Mouse (Mus musculus): ENCODE data around the gene Lhfp. TPM values are rescaled to one million over a fixed set of nuclear protein-coding genes. Genes with fewer than 3 reads are reported as not detected.
"Not testable (repeated sequence)": the region's sequence is repeated elsewhere in the genome, so short reads cannot be mapped to it uniquely, and the experiment has no call there.

Lhfp gene
- total RNA-seq, 2 experiments from 2014 or later, result 1.4 TPM; not detected in 1

GRCm38 (mm10) chr3:53086481-53087155 lies 45.3 kb downstream of the Lhfp start:
- no peak for ATAC-seq (replicated peaks; ENCODE audit: low FRiP score, poor library complexity, severe bottlenecking)

DNA sequence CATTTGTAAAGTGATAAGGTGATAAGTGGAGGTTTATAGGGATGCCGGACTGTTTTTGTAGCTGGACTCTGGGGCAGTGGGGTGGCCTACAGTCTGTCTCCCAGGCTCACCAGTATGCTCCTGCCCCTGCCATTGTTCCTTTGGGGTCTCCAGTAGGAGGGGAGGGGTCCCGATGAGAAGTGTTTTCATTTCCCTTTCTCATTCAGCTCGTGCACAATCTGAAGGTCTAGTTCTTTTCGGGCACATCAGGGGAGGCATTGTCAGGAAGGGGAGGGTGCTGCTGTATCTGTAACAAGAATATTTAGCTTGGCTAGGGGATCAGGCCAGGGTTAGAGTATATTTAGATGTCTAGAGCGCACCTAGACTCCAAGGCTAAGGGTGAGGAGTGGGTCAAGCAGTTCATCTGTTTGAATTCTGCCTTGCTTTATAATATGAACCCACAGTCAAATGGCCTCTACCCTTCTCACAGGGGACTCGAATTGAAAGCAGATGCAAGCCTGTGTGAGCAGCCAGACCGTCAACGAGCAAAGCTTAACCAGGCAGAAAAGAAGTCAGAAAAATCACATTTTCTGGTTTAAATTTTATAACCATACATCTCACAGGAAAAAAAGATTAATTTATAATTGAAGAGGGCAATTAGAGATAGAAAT lies 46.0 kb downstream of the Lhfp start:
- ATAC-seq (replicated peaks; ENCODE audit: low FRiP score, poor library complexity, severe bottlenecking), result no peak

DNA sequence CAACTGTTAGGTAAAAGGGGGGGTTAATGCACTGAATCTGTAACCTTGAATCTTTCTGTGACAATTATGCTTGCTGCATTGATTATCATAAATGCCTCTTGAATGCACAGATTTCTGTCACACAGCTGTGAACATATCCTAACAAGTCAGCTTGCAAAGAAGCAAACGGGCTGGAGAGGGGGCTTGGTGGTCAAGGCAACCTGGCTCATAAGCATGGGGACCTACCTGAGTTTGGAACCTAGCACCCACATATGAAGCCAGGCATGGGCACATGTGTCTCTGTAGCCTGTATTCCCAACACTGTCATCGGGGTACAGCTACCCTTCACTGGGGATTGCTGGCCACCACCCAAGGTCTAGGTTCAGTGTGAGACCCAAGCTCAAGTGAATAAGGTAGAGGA lies 48.6 kb downstream of the Lhfp start:
- no peak for ATAC-seq (replicated peaks; ENCODE audit: low FRiP score, poor library complexity, severe bottlenecking)

DNA sequence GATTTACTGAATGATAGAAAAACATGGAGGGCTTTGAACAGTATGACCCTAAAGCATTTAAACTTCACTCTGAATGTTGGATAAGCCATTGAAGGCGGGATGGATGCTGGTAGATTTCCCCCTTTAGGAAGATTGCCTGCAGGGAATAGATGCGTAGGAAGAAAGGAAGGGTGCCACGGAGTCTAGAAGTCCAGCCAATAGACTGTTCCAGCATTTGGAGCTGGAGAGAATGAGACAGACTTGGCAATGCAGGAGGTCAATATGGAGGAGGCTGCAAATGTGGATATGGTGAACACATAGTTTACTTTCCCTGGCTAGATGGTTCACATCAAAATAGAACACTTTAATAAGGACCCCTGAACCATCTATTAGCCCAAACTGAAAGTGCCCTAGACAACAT lies 58.9 kb downstream of the Lhfp start:
- ATAC-seq (replicated peaks; ENCODE audit: low FRiP score, poor library complexity, severe bottlenecking), result no peak

DNA sequence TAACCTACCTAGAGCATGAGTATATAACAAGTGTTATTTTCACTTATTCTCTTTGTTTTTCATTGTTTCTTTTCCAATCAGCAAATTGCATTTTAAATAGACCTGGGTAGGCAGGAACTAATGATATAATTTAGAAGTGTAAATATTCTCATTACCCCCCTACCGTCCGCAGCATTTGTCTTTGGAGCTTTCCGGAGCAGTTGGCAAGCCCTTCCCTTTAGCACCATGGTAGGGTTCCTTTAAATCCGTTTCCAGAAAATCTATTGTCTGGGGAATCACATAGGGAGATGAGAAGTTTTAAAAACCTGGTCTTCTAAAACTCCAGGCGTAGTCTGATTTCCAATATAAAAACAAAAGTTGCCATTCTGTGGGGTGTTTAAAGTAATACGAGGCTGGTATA lies 59.5 kb downstream of the Lhfp start:
- no peak for ATAC-seq (replicated peaks; ENCODE audit: low FRiP score, poor library complexity, severe bottlenecking)

DNA sequence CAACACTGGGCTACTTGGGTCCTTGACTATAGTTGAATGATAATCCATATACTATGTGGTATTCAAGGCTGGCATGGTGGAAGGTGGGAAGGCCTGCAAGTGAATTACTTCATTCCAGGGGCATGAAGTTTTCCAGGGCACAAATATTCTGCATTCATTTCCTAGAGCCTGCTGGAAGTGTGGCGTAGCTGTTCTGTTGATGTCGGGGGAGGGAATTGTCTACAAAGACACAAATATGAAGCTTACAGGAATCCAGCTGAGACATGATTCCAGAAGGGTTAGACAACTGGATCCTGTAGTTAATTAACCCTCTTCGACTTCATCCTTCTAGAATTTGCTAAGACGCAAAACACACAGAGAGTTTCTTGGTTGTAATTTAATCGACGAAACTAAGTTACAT lies 60.4 kb downstream of the Lhfp start:
- ATAC-seq (replicated peaks; ENCODE audit: low FRiP score, poor library complexity, severe bottlenecking), result no peak

DNA sequence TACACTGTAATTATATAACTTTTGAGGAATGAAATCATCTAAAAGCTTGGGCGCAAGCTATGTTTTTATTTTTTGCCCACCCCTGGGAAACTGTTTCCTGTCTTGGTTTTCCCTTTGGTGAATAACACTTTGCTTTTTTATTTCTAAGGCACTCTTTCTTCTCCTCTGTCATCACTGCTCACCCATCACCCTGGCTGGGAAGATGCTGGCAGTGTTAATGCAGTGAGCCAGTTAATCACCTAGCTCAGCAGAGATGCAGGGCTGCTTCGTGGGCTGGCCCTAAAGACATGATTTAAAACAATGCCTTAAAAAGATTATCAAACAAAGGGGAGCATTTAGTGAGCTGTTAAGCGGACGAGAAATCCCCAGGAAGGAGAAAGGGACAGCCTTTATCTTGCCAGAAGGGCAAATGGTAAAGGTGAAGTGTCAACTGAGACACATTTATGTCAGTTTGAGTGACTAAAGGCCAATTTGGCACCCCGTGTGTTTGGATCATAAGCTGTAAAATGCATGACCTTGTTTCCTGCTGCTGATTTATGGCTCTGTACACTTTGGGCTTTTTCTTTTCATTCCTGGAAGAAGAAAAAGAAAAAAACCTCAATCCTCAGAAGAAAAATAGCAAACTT lies 60.9 kb downstream of the Lhfp start:
- ATAC-seq (replicated peaks; ENCODE audit: low FRiP score, poor library complexity, severe bottlenecking), result no peak

DNA sequence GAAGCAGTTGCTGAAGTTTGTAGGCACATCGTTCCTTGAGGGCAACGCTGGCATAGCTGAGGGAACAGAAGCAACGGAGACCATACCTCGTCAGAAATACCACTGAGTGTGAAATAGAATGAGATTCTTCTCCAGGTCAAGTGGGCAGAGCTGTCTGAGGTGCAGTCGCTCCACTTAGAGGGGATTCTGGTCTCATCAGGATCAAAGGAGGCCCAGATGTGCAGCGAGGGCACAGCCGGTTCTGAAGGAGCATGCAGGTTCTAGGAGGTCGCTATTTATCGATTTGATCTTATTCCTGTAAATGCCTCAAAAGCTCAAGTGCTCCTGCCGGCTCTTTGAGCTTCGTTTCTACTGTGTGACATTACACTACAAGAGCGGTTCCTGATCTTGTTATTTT lies 61.4 kb downstream of the Lhfp start:
- no peak for ATAC-seq (replicated peaks; ENCODE audit: low FRiP score, poor library complexity, severe bottlenecking)

DNA sequence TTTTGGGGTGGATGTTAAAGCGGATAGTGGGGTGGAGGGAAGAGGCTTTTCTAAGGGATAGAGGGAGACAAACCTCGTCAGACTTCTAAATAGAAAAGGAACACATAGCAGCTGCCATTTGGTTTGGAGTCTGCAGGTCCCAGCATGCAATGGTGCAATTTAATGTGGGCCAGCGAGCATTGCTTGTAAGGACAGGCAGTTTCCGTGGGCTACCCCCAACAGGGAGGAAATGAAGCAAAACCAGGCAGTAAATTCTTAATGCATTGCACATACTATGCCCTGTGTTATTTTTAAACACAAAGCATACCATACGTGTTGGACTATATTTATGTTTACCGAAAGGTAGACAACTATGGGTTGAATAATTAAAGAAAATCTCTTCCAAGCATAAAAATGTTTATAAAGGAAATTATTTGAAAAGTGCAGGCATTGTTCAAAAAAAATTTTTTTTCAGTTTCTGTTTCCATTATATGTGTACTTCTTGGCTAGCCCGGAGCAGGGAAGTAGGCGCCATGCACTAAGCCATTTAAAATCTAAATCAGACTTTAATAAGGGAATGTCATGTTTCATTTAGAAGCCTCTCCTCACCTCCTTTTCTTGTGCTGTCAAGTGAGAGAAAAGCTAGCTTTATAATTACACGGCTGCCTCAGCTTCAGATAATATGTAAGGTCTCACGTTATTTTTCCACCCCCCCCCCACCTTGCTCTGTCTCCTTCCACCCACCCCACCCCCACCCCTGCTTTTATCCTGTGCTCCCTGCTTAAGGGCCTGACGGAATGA lies 67.5 kb downstream of the Lhfp start:
- ATAC-seq (replicated peaks; ENCODE audit: low FRiP score, poor library complexity, severe bottlenecking), result no peak

- no peak for ATAC-seq (replicated peaks; ENCODE audit: low FRiP score, poor library complexity, severe bottlenecking)
Observed at GRCm38 (mm10) chr3:53109879-53110278, 68.6 kb downstream of the Lhfp start.

DNA sequence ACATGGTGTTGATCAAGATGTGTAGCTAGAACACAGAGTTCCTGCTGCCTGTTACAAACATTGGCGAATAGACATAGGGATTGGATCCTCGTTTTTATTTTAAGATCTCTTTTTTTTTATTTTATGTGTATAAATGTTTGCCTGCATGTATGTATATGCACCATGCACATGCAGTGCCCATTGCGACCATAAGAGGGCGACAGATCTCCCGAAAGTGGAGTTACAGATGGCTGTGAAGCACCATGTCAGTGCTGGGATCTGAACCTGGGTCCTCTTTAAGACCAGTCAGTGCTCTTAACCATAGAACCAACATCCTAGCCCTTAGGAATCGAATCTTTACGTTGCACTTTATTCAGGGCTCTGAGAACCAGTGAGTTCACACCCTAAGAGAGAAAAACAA lies 70.7 kb downstream of the Lhfp start:
- no peak for ATAC-seq (replicated peaks; ENCODE audit: low FRiP score, poor library complexity, severe bottlenecking)

GRCm38 (mm10) chr3:53118755-53119154 lies 77.4 kb downstream of the Lhfp start:
- ATAC-seq (replicated peaks; ENCODE audit: low FRiP score, poor library complexity, severe bottlenecking), result not testable (repeated sequence)

DNA sequence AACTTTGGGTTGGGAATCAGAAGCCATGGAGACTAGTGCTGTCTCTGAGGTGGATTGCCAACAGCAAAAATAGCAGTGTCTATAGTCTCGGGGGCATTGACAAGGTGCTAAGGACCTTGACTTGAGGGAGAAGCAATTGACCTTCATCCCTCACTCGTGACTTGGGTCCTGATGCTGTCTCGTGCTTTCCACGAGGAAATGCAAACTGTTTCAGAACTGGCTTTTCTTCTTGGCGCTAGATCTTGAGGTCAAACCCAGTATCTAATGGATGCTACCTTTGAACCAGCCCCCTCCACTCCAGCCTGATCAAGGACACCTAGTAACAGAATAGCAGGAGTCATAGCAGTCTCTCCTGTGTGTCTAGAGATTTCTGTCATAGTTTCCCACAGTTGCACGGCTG lies 78.7 kb downstream of the Lhfp start:
- no peak for ATAC-seq (replicated peaks; ENCODE audit: low FRiP score, poor library complexity, severe bottlenecking)

- ATAC-seq (replicated peaks; ENCODE audit: low FRiP score, poor library complexity, severe bottlenecking), result no peak
Observed at GRCm38 (mm10) chr3:53125495-53125894, 84.2 kb downstream of the Lhfp start.

- no peak for ATAC-seq (replicated peaks; ENCODE audit: low FRiP score, poor library complexity, severe bottlenecking)
Observed at GRCm38 (mm10) chr3:53138785-53139184, 97.5 kb downstream of the Lhfp start.

DNA sequence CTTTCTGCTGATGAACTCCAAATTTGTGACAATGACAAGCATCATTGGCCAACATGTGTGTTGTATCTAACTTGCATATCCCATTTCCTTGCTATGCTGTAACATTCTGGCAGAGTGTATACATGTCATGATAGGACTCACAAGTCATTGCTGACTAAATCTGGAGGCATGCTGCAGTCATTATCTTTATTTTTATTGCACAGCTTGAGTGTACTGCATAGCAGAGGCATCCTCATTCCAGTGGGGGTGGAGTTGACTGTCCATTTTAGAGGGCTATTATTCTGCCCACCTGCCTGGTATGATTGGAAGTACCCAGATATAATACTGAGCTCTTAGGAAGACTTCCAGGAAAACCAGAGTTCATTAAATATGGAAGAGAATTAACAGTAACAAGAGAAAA lies 97.9 kb downstream of the Lhfp start:
- no peak for ATAC-seq (replicated peaks; ENCODE audit: low FRiP score, poor library complexity, severe bottlenecking)

DNA sequence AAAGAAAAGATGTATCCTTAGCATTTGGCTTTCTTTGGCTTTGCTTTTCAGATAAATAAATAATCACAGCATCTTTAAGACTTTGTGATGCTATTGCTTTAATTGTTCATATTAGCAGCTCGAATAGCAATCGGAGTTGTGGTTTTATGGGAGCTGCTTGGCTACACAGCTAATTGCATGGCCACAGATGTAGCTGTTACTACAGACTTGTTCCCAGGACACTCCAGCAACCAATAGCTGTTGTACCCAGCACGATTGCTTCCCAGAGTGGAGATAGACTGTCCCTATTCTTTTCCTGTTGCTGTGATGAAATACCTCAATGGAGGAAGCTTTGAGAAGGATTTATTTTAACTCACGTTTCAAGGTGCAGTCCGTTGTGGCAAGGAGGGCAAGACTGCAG lies 98.3 kb downstream of the Lhfp start:
- no peak for ATAC-seq (replicated peaks; ENCODE audit: low FRiP score, poor library complexity, severe bottlenecking)

- ATAC-seq (replicated peaks; ENCODE audit: low FRiP score, poor library complexity, severe bottlenecking), result no peak
Observed at GRCm38 (mm10) chr3:53142528-53142927, 101.2 kb downstream of the Lhfp start.

DNA sequence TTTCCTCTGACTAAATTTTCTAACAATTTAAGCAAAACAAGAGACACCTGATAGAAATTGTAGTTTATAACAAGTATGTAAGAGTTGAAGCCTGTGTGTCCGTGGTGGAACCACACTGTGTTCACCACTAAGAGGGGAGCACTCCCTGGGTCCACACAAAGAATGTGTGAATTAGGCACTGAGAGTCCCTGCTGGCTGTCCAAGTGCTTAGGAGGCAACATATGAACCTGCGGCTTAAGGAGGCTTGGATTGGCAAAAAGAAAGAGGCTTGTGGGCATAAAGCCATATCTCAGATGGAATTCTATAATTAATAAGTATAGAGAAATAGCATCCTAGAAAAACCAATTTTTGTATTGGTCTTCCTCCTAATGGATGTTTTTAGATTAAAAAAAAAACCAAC lies 104.2 kb downstream of the Lhfp start:
- ATAC-seq (replicated peaks; ENCODE audit: low FRiP score, poor library complexity, severe bottlenecking), result no peak

GRCm38 (mm10) chr3:53145946-53146345 lies 104.6 kb downstream of the Lhfp start:
- no peak for ATAC-seq (replicated peaks; ENCODE audit: low FRiP score, poor library complexity, severe bottlenecking)

DNA sequence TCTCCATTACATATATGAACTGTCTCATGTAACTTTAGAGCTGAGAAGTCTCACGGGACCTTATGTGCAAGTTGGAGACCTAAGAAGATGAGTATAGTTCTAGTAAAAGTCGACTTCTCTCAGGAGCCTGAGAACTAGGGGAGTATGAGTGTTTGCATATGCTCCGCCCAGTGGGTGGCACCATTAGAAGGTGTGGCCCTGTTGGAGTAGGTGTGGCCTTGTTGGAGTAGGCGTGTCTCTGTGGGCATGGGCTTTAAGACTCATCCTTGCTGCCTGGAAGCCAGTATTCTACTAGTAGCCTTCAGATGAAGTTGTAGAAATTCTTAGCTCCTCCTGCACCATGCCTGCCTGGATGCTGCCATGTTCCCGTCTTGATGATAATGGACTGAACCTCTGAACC lies 105.7 kb downstream of the Lhfp start:
- no peak for ATAC-seq (replicated peaks; ENCODE audit: low FRiP score, poor library complexity, severe bottlenecking)

All from erythroid progenitor cell, adult 5-6 weeks (primary cell).